Mouse (Mus musculus): ENCODE data around the gene Pipox.

DNA sequence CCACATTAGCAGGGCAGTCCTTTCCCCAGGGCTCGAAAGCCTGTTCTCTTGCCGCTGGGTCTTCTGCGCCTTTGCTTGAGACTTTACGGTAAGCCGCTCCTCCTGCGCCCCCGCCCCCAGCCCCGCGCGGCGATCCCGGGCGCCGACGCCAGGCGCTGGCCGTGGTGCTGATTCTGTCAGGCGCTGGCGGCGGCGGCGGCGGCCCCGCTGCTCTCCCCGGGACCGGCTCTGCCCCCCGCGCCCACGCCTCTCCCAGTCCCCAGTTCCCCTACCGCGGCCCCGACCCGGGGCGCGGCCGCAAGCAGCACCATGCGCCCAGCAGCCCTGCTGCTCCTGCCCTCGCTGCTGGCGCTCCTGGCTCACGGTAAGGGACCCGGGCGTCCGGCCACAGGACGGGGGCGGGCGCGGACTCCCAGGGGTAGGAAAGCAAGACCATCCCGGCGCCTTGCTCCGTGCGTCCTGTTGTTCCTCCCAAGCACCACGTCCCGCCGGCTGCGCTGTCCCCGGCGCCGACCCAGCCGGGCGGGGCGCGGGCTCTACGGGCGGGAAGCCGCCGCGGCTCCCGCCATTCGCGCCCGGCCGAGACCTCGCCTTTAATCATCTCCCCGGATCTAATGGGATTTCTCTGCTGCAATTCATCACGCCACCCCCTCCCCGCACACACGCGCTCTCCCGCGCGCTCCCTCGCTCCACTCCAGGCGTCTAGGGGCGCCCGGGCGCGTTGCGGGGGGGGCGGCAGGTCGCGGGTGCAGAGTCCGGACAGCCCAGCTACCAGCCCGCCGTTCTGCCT is 37.0 kb upstream of the Pipox start, which contains the start of gene Sez6:
- TF ChIP-seq CTCF (IDR thresholded peaks at IDR 0.05; ENCODE audit: low read depth, low read length) (no peak), POLR2A (IDR thresholded peaks at IDR 0.05; ENCODE audit: extremely low read depth, insufficient read depth, low read length) (no peak)

All from liver, adult 2 months (tissue).